Mouse (Mus musculus) inflammation-experienced regulatory T-cells, adult 16 weeks (primary cell): ENCODE results near the gene Zfp324. TPM values are rescaled to one million over a fixed set of nuclear protein-coding genes. Genes with fewer than 3 reads are reported as not detected.

Experiments used
- polyA plus RNA-seq: library from polyadenylated mRNA; unstranded; fragments of 100-300 nt; shearing (Covaris generic); gene quantifications from one replicate; pipeline ENCODE4 v1.2.1, GENCODE M21; 2017

Gene Zfp324
- 9.4 TPM for polyA plus RNA-seq

GRCm38 (mm10) chr7:12965678-12966091 lies at the start of gene Zfp324:
Gene Zfp324 (plus strand): TSS chr7:12965838.

GRCm38 (mm10) chr7:12921705-12922465 lies 43.8 kb upstream of the Zfp324 start, which contains the start of gene Rps5:
Gene Rps5 (plus strand): TSS chr7:12922290.

GRCm38 (mm10) chr7:12927191-12927680 lies 38.4 kb upstream of the Zfp324 start, which contains the start of gene Rnf225:
Gene Rnf225 (plus strand): TSS chr7:12927416.

GRCm38 (mm10) chr7:12977682-12978389 lies 12.2 kb downstream of the Zfp324 start, which contains the start of gene Zfp446:
Gene Zfp446 (plus strand): TSS chr7:12977848.

GRCm38 (mm10) chr7:12998053-12998452 lies 32.4 kb downstream of the Zfp324 start, which contains the start of gene Slc27a5:
Gene Slc27a5 (minus strand): TSS chr7:12998192.

GRCm38 (mm10) chr7:12998851-12999250 lies 33.2 kb downstream of the Zfp324 start, which contains the start of gene Trim28:
Gene Trim28 (plus strand): TSS chr7:12999114.

GRCm38 (mm10) chr7:13010005-13010908 lies 44.6 kb downstream of the Zfp324 start, which contains the start of gene Zbtb45:
Gene Zbtb45 (minus strand): TSS chr7:13010034.

Other genes with a start within 250 kb of the Zfp324 start
- gene Vmn2r56, start 230.8 kb upstream of the Zfp324 start, polyA plus RNA-seq: not detected
- gene Zscan18, start 162.2 kb upstream of the Zfp324 start, polyA plus RNA-seq: 3.3 TPM
- 18.8 TPM for gene Zfp329, start 147.0 kb upstream of the Zfp324 start, polyA plus RNA-seq
- 104 TPM for gene Zfp110, start 131.1 kb upstream of the Zfp324 start, polyA plus RNA-seq
- 4.9 TPM for gene Zfp128, start 84.7 kb upstream of the Zfp324 start, polyA plus RNA-seq
- gene Zscan22, start 68.0 kb upstream of the Zfp324 start, polyA plus RNA-seq: 17.8 TPM
- 894 TPM for gene Rps5, start 43.5 kb upstream of the Zfp324 start, polyA plus RNA-seq
- not detected for gene Rnf225, start 38.4 kb upstream of the Zfp324 start, polyA plus RNA-seq
- 10.4 TPM for gene Zfp446, start 12.0 kb downstream of the Zfp324 start, polyA plus RNA-seq
- gene Slc27a5, start 32.4 kb downstream of the Zfp324 start, polyA plus RNA-seq: not detected
- 29.7 TPM for gene Trim28, start 33.3 kb downstream of the Zfp324 start, polyA plus RNA-seq
- gene Zbtb45, start 44.2 kb downstream of the Zfp324 start, polyA plus RNA-seq: 6.4 TPM
- gene Chmp2a, start 69.0 kb downstream of the Zfp324 start, polyA plus RNA-seq: 262 TPM
- 8.9 TPM for gene Ube2m, start 72.4 kb downstream of the Zfp324 start, polyA plus RNA-seq
- 0.28 TPM for gene Mzf1, start 88.9 kb downstream of the Zfp324 start, polyA plus RNA-seq
- gene Vmn1r85, start 129.3 kb downstream of the Zfp324 start, polyA plus RNA-seq: not detected
- not detected for gene Vmn1r86, start 154.1 kb downstream of the Zfp324 start, polyA plus RNA-seq
- gene Vmn1r87, start 174.3 kb downstream of the Zfp324 start, polyA plus RNA-seq: not detected
- 0.06 TPM for gene Vmn1r88, start 193.7 kb downstream of the Zfp324 start, polyA plus RNA-seq
- gene Vmn1r89, start 247.2 kb downstream of the Zfp324 start, polyA plus RNA-seq: not detected